Mouse (Mus musculus): Measurements from ENCODE around the gene Capn7. TPM values are rescaled to one million over a fixed set of nuclear protein-coding genes. Genes with fewer than 3 reads are reported as not detected.

Capn7 gene
- polyA plus RNA-seq, 1 experiment: 22.8 TPM

DNA sequence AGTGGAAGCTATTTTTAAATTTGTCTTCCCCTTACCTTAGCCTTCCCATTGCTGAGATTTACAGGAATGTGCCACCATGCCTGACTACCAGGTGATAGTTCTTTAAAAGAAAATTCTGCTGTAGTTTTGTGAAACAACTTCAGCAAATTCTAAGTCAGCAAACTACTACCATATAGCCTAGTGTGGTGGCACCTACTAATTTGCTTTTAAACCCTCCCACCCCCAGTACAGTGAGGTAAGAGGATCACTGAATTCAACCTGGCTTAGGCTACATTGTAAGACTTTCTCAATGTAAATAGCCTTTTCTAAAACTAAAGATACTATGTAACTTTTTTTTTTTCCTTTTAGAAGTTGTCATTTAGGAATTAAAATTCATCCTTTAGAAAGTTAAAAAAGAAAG, 1.5 kb downstream of the Capn7 start:
- no peak overlapping the region for H3K9ac ChIP-seq (ENCODE audit: low read depth, poor library complexity, severe bottlenecking)

GRCm38 (mm10) chr14:31343241-31343640, 6.8 kb downstream of the Capn7 start:
- H3K4me3 ChIP-seq (ENCODE audit: low read depth, low read length): no peak overlapping the region
- H3K9me3 ChIP-seq (replicated peaks; ENCODE audit: control insufficient read depth, insufficient read depth, low read length, poor library complexity, severe bottlenecking): no peaks in the 10 kb centered on the region
- no peaks in the 10 kb centered on the region for H3K36me3 ChIP-seq (ENCODE audit: control insufficient read depth, insufficient read depth, low read length, poor library complexity, severe bottlenecking)
- H3K27ac ChIP-seq (ENCODE audit: insufficient read depth, low read length): no peak overlapping the region
- TF ChIP-seq CTCF (IDR thresholded peaks at IDR 0.05; ENCODE audit: low read depth, low read length) (no peak), POLR2A (IDR thresholded peaks at IDR 0.05; ENCODE audit: insufficient read depth, low read length) (no peak), EP300 (IDR thresholded peaks at IDR 0.05; ENCODE audit: insufficient read depth, low read depth, low read length) (no peak)
- H3K4me1 ChIP-seq (ENCODE audit: control insufficient read depth, insufficient read depth, low read length): no peaks in the 10 kb centered on the region
- no peak overlapping the region for H3K9ac ChIP-seq (ENCODE audit: low read depth, poor library complexity, severe bottlenecking)
- H3K27me3 ChIP-seq (ENCODE audit: control insufficient read depth, insufficient read depth, low read length, poor library complexity, severe bottlenecking): no peaks in the 10 kb centered on the region

More for the DNA sequence above, 1.5 kb downstream of the Capn7 start:
- no peaks in the 10 kb centered on the region for H3K9me3 ChIP-seq (replicated peaks; ENCODE audit: control insufficient read depth, insufficient read depth, low read length, poor library complexity, severe bottlenecking)
- no peaks in the 10 kb centered on the region for H3K27me3 ChIP-seq (ENCODE audit: control insufficient read depth, insufficient read depth, low read length, poor library complexity, severe bottlenecking)
- no peak for TF ChIP-seq EP300 (IDR thresholded peaks at IDR 0.05; ENCODE audit: insufficient read depth, low read depth, low read length)
- no peak for TF ChIP-seq CTCF (IDR thresholded peaks at IDR 0.05; ENCODE audit: low read depth, low read length)
- no peak for TF ChIP-seq POLR2A (IDR thresholded peaks at IDR 0.05; ENCODE audit: insufficient read depth, low read length)
- no peaks in the 10 kb centered on the region for H3K4me1 ChIP-seq (ENCODE audit: control insufficient read depth, insufficient read depth, low read length)
- H3K4me3 ChIP-seq (ENCODE audit: low read depth, low read length): no peak overlapping the region
- no peaks in the 10 kb centered on the region for H3K36me3 ChIP-seq (ENCODE audit: control insufficient read depth, insufficient read depth, low read length, poor library complexity, severe bottlenecking)
- no peak overlapping the region for H3K27ac ChIP-seq (ENCODE audit: insufficient read depth, low read length)

- no peak overlapping the region for H3K4me3 ChIP-seq (ENCODE audit: low read depth, low read length)
- H3K36me3 ChIP-seq (ENCODE audit: control insufficient read depth, insufficient read depth, low read length, poor library complexity, severe bottlenecking): no peaks in the 10 kb centered on the region
- no peak overlapping the region for H3K27ac ChIP-seq (ENCODE audit: insufficient read depth, low read length)
- H3K9me3 ChIP-seq (replicated peaks; ENCODE audit: control insufficient read depth, insufficient read depth, low read length, poor library complexity, severe bottlenecking): no peaks in the 10 kb centered on the region
- no peaks in the 10 kb centered on the region for H3K4me1 ChIP-seq (ENCODE audit: control insufficient read depth, insufficient read depth, low read length)
- no peaks in the 10 kb centered on the region for H3K27me3 ChIP-seq (ENCODE audit: control insufficient read depth, insufficient read depth, low read length, poor library complexity, severe bottlenecking)
- H3K9ac ChIP-seq (ENCODE audit: low read depth, poor library complexity, severe bottlenecking): no peak overlapping the region
- no peak for TF ChIP-seq EP300 (IDR thresholded peaks at IDR 0.05; ENCODE audit: insufficient read depth, low read depth, low read length)
- TF ChIP-seq CTCF (IDR thresholded peaks at IDR 0.05; ENCODE audit: low read depth, low read length): no peak
- no peak for TF ChIP-seq POLR2A (IDR thresholded peaks at IDR 0.05; ENCODE audit: insufficient read depth, low read length)
Measured at GRCm38 (mm10) chr14:31345367-31345766, 8.9 kb downstream of the Capn7 start.

- H3K9ac ChIP-seq (ENCODE audit: low read depth, poor library complexity, severe bottlenecking): no peak overlapping the region
- H3K4me1 ChIP-seq (ENCODE audit: control insufficient read depth, insufficient read depth, low read length): no peaks in the 10 kb centered on the region
- H3K4me3 ChIP-seq (ENCODE audit: low read depth, low read length): no peak overlapping the region
- H3K9me3 ChIP-seq (replicated peaks; ENCODE audit: control insufficient read depth, insufficient read depth, low read length, poor library complexity, severe bottlenecking): no peaks in the 10 kb centered on the region
- no peaks in the 10 kb centered on the region for H3K27me3 ChIP-seq (ENCODE audit: control insufficient read depth, insufficient read depth, low read length, poor library complexity, severe bottlenecking)
- no peaks in the 10 kb centered on the region; the same call in 1 of the 2 replicates for H3K36me3 ChIP-seq (ENCODE audit: control insufficient read depth, insufficient read depth, low read length, poor library complexity, severe bottlenecking)
- H3K27ac ChIP-seq (ENCODE audit: insufficient read depth, low read length): no peak overlapping the region
- TF ChIP-seq EP300 (IDR thresholded peaks at IDR 0.05; ENCODE audit: insufficient read depth, low read depth, low read length) (no peak), CTCF (IDR thresholded peaks at IDR 0.05; ENCODE audit: low read depth, low read length) (no peak), POLR2A (IDR thresholded peaks at IDR 0.05; ENCODE audit: insufficient read depth, low read length) (no peak)
Measured at GRCm38 (mm10) chr14:31362236-31362635, 25.8 kb downstream of the Capn7 start.

- Histone ChIP-seq H3K27me3 (ENCODE audit: control insufficient read depth, insufficient read depth, low read length, poor library complexity, severe bottlenecking) (no peaks in the 10 kb centered on the region), H3K4me3 (ENCODE audit: low read depth, low read length) (no peak overlapping the region), H3K9me3 (replicated peaks; ENCODE audit: control insufficient read depth, insufficient read depth, low read length, poor library complexity, severe bottlenecking) (no peaks in the 10 kb centered on the region), H3K27ac (ENCODE audit: insufficient read depth, low read length) (no peak overlapping the region), H3K36me3 (ENCODE audit: control insufficient read depth, insufficient read depth, low read length, poor library complexity, severe bottlenecking) (no peaks in the 10 kb centered on the region; the same call in none of the 2 replicates), H3K4me1 (ENCODE audit: control insufficient read depth, insufficient read depth, low read length) (no peaks in the 10 kb centered on the region), H3K9ac (ENCODE audit: low read depth, poor library complexity, severe bottlenecking) (no peak overlapping the region)
- no peak for TF ChIP-seq CTCF (IDR thresholded peaks at IDR 0.05; ENCODE audit: low read depth, low read length)
Measured at GRCm38 (mm10) chr14:31364589-31364988, 28.2 kb downstream of the Capn7 start.

- no peak overlapping the region for H3K9ac ChIP-seq (ENCODE audit: low read depth, poor library complexity, severe bottlenecking)
- H3K27ac ChIP-seq (ENCODE audit: insufficient read depth, low read length): no peak overlapping the region
- no peaks in the 10 kb centered on the region for H3K27me3 ChIP-seq (ENCODE audit: control insufficient read depth, insufficient read depth, low read length, poor library complexity, severe bottlenecking)
- H3K9me3 ChIP-seq (replicated peaks; ENCODE audit: control insufficient read depth, insufficient read depth, low read length, poor library complexity, severe bottlenecking): no peaks in the 10 kb centered on the region
- H3K4me1 ChIP-seq (ENCODE audit: control insufficient read depth, insufficient read depth, low read length): no peaks in the 10 kb centered on the region
- H3K36me3 ChIP-seq (ENCODE audit: control insufficient read depth, insufficient read depth, low read length, poor library complexity, severe bottlenecking): no peaks in the 10 kb centered on the region; the same call in none of the 2 replicates
- TF ChIP-seq CTCF (IDR thresholded peaks at IDR 0.05; ENCODE audit: low read depth, low read length) (peak; percentile 30), EP300 (IDR thresholded peaks at IDR 0.05; ENCODE audit: insufficient read depth, low read depth, low read length) (no peak), POLR2A (IDR thresholded peaks at IDR 0.05; ENCODE audit: insufficient read depth, low read length) (no peak)
- H3K4me3 ChIP-seq (ENCODE audit: low read depth, low read length): no peak overlapping the region
Measured at GRCm38 (mm10) chr14:31365350-31365749, 28.9 kb downstream of the Capn7 start.
